Mouse (Mus musculus) thymus, postnatal 36 days (tissue): ENCODE measurements around the gene Cyld.

Experiments used
- DNase-seq, 2 experiments: peaks; one replicate each; pipeline ENCODE4 v3.0.0; 2022; ENCODE audit warnings: mixed read lengths in 2 of 2

Gene Cyld

DNA sequence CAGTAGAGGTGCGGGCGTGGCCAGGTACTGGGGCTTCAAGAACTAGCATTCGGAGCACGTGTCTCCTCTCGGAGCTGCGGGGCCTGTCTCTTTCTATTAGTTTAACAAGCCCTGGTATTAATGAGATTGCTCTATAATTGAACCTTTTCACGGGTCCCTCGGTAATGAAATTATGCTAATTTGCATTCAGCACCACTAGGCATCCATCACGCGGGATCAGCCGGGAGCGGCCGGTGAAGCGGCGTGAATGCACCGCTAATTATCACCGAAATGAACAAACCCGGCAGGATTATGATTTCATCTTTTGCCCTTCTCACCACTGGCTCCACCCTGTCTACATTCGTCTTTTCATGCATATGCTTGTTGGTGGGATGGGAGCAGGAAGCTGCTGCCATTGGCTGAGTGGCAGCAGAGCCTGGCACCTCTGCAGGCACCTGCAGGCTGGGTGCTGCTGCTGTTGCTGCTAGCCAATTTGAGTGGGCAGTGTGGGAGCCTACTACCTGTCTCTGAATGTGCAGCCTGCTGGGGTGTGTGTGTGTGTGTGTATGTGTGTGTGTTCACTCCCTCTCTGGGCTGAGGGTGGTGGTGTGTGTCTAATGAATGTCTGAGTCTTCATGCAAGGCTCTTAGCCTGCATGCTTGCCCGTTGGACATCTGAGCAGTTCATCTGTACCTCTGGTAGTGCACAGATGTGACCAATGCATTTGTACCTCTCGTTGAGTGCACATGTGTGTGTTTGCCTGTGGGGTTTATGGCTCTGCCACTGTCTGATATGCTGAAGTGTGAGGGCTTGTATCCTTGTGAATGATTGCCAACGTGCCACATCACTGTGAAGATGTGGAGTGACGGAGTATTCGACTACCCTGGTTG is 97.2 kb downstream of the Cyld start:
- DNase-seq = no peak

DNA sequence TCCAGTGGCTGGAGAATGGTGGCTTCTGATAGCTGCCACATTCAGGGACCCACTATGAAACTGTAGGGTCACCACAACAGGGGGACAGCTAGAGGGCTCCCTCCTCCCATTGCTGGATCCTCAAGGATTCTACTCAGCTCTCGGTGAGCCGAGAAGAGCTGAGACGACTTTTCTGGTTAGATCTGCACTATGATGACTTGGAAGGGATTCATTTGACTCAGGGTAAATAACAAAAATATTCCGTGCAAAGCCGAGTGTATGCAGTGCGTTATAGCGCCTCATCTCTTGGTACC is 97.7 kb downstream of the Cyld start:
- no peak for DNase-seq

DNA sequence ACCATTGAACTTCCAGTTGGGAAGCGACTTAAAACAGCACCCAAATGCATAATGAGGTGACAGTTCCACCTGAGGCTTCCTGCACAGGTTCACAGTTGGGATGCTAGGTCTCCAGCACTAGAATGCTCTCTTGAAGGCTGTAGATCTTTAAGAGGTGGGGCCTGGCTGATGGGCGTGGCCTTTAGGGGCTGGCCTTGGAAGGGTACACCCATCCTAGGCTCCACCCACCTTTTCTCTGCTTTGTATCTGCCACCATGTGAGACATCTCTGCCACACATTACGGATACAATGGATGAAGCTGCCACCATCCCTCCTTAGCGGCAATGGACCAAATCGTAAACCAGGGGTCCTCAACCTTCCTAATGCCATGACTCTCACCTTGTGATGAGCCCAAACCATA is 99.1 kb downstream of the Cyld start:
- DNase-seq = no peak

- no peak for DNase-seq
These were observed 99.8 kb downstream of the Cyld start for GRCm38 (mm10) chr8:88796651-88797050.
